Mouse (Mus musculus): ENCODE measurements around the gene Runx2. TPM values are rescaled to one million over a fixed set of nuclear protein-coding genes. Genes with fewer than 3 reads are reported as not detected.

The Runx2 gene
- total RNA-seq, 1 experiment: 0.71 TPM

GRCm38 (mm10) chr17:44549551-44549950 lies 265.0 kb downstream of the Runx2 start:
- Histone ChIP-seq H3K36me3 (ENCODE audit: control insufficient read depth, insufficient read depth, low read length, poor library complexity, severe bottlenecking) (no peaks in the 10 kb centered on the region), H3K9ac (ENCODE audit: insufficient read depth, low read depth, low read length, poor library complexity, severe bottlenecking) (no peak overlapping the region), H3K4me3 (ENCODE audit: insufficient read depth in 1 of 2, low read depth in 1 of 2, low read length in 2 of 2, poor library complexity in 1 of 2, severe bottlenecking in 1 of 2) (no peak overlapping the region), H3K4me1 (ENCODE audit: control insufficient read depth in 2 of 2, insufficient read depth in 2 of 2, low read length in 2 of 2, poor library complexity in 1 of 2) (no peaks in the 10 kb centered on the region), H3K27ac (ENCODE audit: insufficient read depth, low read depth, low read length, poor library complexity, severe bottlenecking) (no peak overlapping the region), H3K9me3 (ENCODE audit: control insufficient read depth, insufficient read depth, low read depth, low read length) (no peaks in the 10 kb centered on the region)
- DNase-seq (ENCODE audit: low read depth, low spot score): no peak
- no peak for TF ChIP-seq HCFC1 (IDR thresholded peaks at IDR 0.05; ENCODE audit: borderline replicate concordance, insufficient read depth, low read length)
- TF ChIP-seq ZC3H11A (IDR thresholded peaks at IDR 0.05; ENCODE audit: borderline replicate concordance, low read depth, low read length): no peak
- TF ChIP-seq CHD2 (IDR thresholded peaks at IDR 0.05; ENCODE audit: low read depth, low read length): no peak
- TF ChIP-seq ZNF384 (IDR thresholded peaks at IDR 0.05; ENCODE audit: low read depth, low read length): no peak
- TF ChIP-seq MAFK (IDR thresholded peaks at IDR 0.05; ENCODE audit: insufficient read depth, low read depth, low read length): no peak
- in situ Hi-C loops (cut with MboI; ENCODE audit: low sequenced_read_pairs in 2 of 2, unreplicated experiment in 2 of 2): no loop called here

DNA sequence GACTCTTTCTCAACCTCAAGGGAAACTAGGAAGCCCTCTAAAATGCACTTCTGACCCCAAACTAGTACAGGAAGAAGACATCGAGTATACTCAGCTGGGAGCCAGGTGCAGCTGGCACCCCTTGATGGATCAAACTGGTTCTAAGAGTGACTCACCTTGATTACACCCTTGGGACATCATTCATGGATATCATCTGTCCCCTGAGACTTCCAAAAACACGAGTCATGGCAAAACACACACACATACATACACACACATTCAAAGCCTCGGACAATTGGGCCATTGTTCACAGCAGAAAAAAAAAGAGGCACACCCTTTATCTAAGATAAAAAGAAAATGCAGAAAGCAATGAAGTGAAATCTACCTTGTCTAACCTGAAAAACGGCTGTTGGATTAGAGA lies 266.7 kb downstream of the Runx2 start:
- Histone ChIP-seq H3K9me3 (ENCODE audit: control insufficient read depth, insufficient read depth, low read depth, low read length) (no peaks in the 10 kb centered on the region), H3K9ac (ENCODE audit: insufficient read depth, low read depth, low read length, poor library complexity, severe bottlenecking) (no peak overlapping the region), H3K36me3 (ENCODE audit: control insufficient read depth, insufficient read depth, low read length, poor library complexity, severe bottlenecking) (no peaks in the 10 kb centered on the region), H3K4me3 (ENCODE audit: insufficient read depth in 1 of 2, low read depth in 1 of 2, low read length in 2 of 2, poor library complexity in 1 of 2, severe bottlenecking in 1 of 2) (no peak overlapping the region), H3K4me1 (ENCODE audit: control insufficient read depth in 2 of 2, insufficient read depth in 2 of 2, low read length in 2 of 2, poor library complexity in 1 of 2) (no peaks in the 10 kb centered on the region), H3K27ac (ENCODE audit: insufficient read depth, low read depth, low read length, poor library complexity, severe bottlenecking) (no peak overlapping the region)
- no peak for DNase-seq (ENCODE audit: low read depth, low spot score)
- in situ Hi-C loops (cut with MboI; ENCODE audit: low sequenced_read_pairs in 2 of 2, unreplicated experiment in 2 of 2): no loop called here
- TF ChIP-seq ZC3H11A (IDR thresholded peaks at IDR 0.05; ENCODE audit: borderline replicate concordance, low read depth, low read length): no peak
- no peak for TF ChIP-seq MAFK (IDR thresholded peaks at IDR 0.05; ENCODE audit: insufficient read depth, low read depth, low read length)
- no peak for TF ChIP-seq HCFC1 (IDR thresholded peaks at IDR 0.05; ENCODE audit: borderline replicate concordance, insufficient read depth, low read length)
- no peak for TF ChIP-seq CHD2 (IDR thresholded peaks at IDR 0.05; ENCODE audit: low read depth, low read length)

DNA sequence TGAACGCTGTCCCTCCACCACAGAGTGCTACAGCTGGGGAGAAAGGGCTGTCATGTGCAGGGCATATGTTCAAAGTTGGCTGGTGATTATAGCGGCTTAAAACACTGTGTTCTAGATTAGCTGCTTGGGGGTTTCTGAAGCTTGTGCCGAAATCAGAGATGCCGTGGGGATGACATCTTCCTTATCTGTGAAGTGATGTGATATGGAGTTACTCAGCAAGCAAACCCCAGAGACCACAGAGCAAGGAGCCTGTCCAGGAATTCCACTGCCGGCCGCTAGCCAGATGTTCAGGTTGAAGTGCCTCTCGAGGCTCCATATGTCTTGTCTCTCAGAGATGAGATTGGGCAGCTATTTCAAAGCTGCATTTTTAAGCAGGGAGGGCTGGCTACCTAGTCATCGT lies 267.8 kb downstream of the Runx2 start:
- no peak for DNase-seq (ENCODE audit: low read depth, low spot score)
- Histone ChIP-seq H3K27ac (ENCODE audit: insufficient read depth, low read depth, low read length, poor library complexity, severe bottlenecking) (no peak overlapping the region), H3K4me3 (ENCODE audit: insufficient read depth in 1 of 2, low read depth in 1 of 2, low read length in 2 of 2, poor library complexity in 1 of 2, severe bottlenecking in 1 of 2) (no peak overlapping the region), H3K36me3 (ENCODE audit: control insufficient read depth, insufficient read depth, low read length, poor library complexity, severe bottlenecking) (no peaks in the 10 kb centered on the region), H3K9me3 (ENCODE audit: control insufficient read depth, insufficient read depth, low read depth, low read length) (no peaks in the 10 kb centered on the region), H3K4me1 (ENCODE audit: control insufficient read depth in 2 of 2, insufficient read depth in 2 of 2, low read length in 2 of 2, poor library complexity in 1 of 2) (no peaks in the 10 kb centered on the region), H3K9ac (ENCODE audit: insufficient read depth, low read depth, low read length, poor library complexity, severe bottlenecking) (no peak overlapping the region)
- in situ Hi-C loops (cut with MboI; ENCODE audit: low sequenced_read_pairs in 2 of 2, unreplicated experiment in 2 of 2): no loop called here
- TF ChIP-seq CHD2 (IDR thresholded peaks at IDR 0.05; ENCODE audit: low read depth, low read length): no peak
- TF ChIP-seq MAFK (IDR thresholded peaks at IDR 0.05; ENCODE audit: insufficient read depth, low read depth, low read length): no peak
- no peak for TF ChIP-seq ZC3H11A (IDR thresholded peaks at IDR 0.05; ENCODE audit: borderline replicate concordance, low read depth, low read length)
- TF ChIP-seq ZNF384 (IDR thresholded peaks at IDR 0.05; ENCODE audit: low read depth, low read length): no peak
- TF ChIP-seq HCFC1 (IDR thresholded peaks at IDR 0.05; ENCODE audit: borderline replicate concordance, insufficient read depth, low read length): no peak

GRCm38 (mm10) chr17:44545141-44545813 lies 269.3 kb downstream of the Runx2 start:
- no peak overlapping the region for H3K27ac ChIP-seq (ENCODE audit: insufficient read depth, low read depth, low read length, poor library complexity, severe bottlenecking)
- no peak overlapping the region for H3K9ac ChIP-seq (ENCODE audit: insufficient read depth, low read depth, low read length, poor library complexity, severe bottlenecking)
- no peak for DNase-seq (ENCODE audit: low read depth, low spot score)
- in situ Hi-C loops (cut with MboI; ENCODE audit: low sequenced_read_pairs in 2 of 2, unreplicated experiment in 2 of 2): no loop called here
- no peaks in the 10 kb centered on the region for H3K9me3 ChIP-seq (ENCODE audit: control insufficient read depth, insufficient read depth, low read depth, low read length)
- no peaks in the 10 kb centered on the region for H3K36me3 ChIP-seq (ENCODE audit: control insufficient read depth, insufficient read depth, low read length, poor library complexity, severe bottlenecking)
- TF ChIP-seq HCFC1 (IDR thresholded peaks at IDR 0.05; ENCODE audit: borderline replicate concordance, insufficient read depth, low read length) (no peak), ZC3H11A (IDR thresholded peaks at IDR 0.05; ENCODE audit: borderline replicate concordance, low read depth, low read length) (no peak)
- no peaks in the 10 kb centered on the region for H3K4me1 ChIP-seq (ENCODE audit: control insufficient read depth in 2 of 2, insufficient read depth in 2 of 2, low read length in 2 of 2, poor library complexity in 1 of 2)
- no peak overlapping the region for H3K4me3 ChIP-seq (ENCODE audit: insufficient read depth in 1 of 2, low read depth in 1 of 2, low read length in 2 of 2, poor library complexity in 1 of 2, severe bottlenecking in 1 of 2)

GRCm38 (mm10) chr17:44542706-44543105 lies 271.9 kb downstream of the Runx2 start:
- H3K9ac ChIP-seq (ENCODE audit: insufficient read depth, low read depth, low read length, poor library complexity, severe bottlenecking): no peak overlapping the region
- in situ Hi-C loops (cut with MboI; ENCODE audit: low sequenced_read_pairs in 2 of 2, unreplicated experiment in 2 of 2): no loop called here
- H3K9me3 ChIP-seq (ENCODE audit: control insufficient read depth, insufficient read depth, low read depth, low read length): no peaks in the 10 kb centered on the region
- no peaks in the 10 kb centered on the region for H3K4me1 ChIP-seq (ENCODE audit: control insufficient read depth in 2 of 2, insufficient read depth in 2 of 2, low read length in 2 of 2, poor library complexity in 1 of 2)
- TF ChIP-seq ZNF384 (IDR thresholded peaks at IDR 0.05; ENCODE audit: low read depth, low read length): no peak
- TF ChIP-seq HCFC1 (IDR thresholded peaks at IDR 0.05; ENCODE audit: borderline replicate concordance, insufficient read depth, low read length): no peak
- TF ChIP-seq CHD2 (IDR thresholded peaks at IDR 0.05; ENCODE audit: low read depth, low read length): no peak
- TF ChIP-seq ZC3H11A (IDR thresholded peaks at IDR 0.05; ENCODE audit: borderline replicate concordance, low read depth, low read length): no peak
- no peak for TF ChIP-seq MAFK (IDR thresholded peaks at IDR 0.05; ENCODE audit: insufficient read depth, low read depth, low read length)
- H3K4me3 ChIP-seq (ENCODE audit: insufficient read depth in 1 of 2, low read depth in 1 of 2, low read length in 2 of 2, poor library complexity in 1 of 2, severe bottlenecking in 1 of 2): no peak overlapping the region
- no peak for DNase-seq (ENCODE audit: low read depth, low spot score)
- no peak overlapping the region for H3K27ac ChIP-seq (ENCODE audit: insufficient read depth, low read depth, low read length, poor library complexity, severe bottlenecking)
- no peaks in the 10 kb centered on the region for H3K36me3 ChIP-seq (ENCODE audit: control insufficient read depth, insufficient read depth, low read length, poor library complexity, severe bottlenecking)

Measured in ES-E14 (cell line).